Mouse (Mus musculus) G1E (cell line): ENCODE measurements around the gene Atg10. TPM values are rescaled to one million over a fixed set of nuclear protein-coding genes. Genes with fewer than 3 reads are reported as not detected.
"Not testable (repeated sequence)": the region's sequence is repeated elsewhere in the genome, so short reads cannot be mapped to it uniquely, and the experiment has no call there.

Experiments used
- ATAC-seq: 2 replicates; pipeline ENCODE4 v1.8.0; 2016; ENCODE audit warnings: mild to moderate bottlenecking; ENCODE audit not compliant: insufficient number of reproducible peaks, poor library complexity, low FRiP score, severe bottlenecking; ENCODE audit errors: extremely low read depth
- DNase-seq: peaks from one replicate; pipeline ENCODE4 v3.0.0; 2012; ENCODE audit warnings: low spot score
- H3K27me3 ChIP-seq: 2 replicates; pipeline ENCODE4 v1.6.1; 2012; ENCODE audit warnings: mild to moderate bottlenecking, low read length, inconsistent platforms; ENCODE audit not compliant: insufficient read depth
- H3K36me3 ChIP-seq: replicated peaks from 2 replicates; pipeline ENCODE3; 2012; ENCODE audit warnings: mild to moderate bottlenecking, inconsistent platforms
- H3K4me1 ChIP-seq: 2 replicates; pipeline ENCODE4 v1.6.1; 2012; ENCODE audit warnings: low read depth, low read length, inconsistent platforms, mixed read lengths; ENCODE audit not compliant: insufficient read depth
- H3K4me3 ChIP-seq: 2 replicates; pipeline ENCODE4 v1.5.1; 2012; ENCODE audit warnings: low read depth, mild to moderate bottlenecking, inconsistent platforms, low read length, moderate library complexity, mixed read lengths
- H3K9me3 ChIP-seq: replicated peaks from 2 replicates; pipeline ENCODE4 v1.6.1; 2012; ENCODE audit warnings: inconsistent platforms
- CTCF ChIP-seq: IDR thresholded peaks from 2 replicates; pipeline ENCODE4 v1.5.1; 2012; ENCODE audit warnings: low read depth, low read length, inconsistent platforms, mixed read lengths
- GATA1 ChIP-seq: IDR thresholded peaks from 2 replicates; pipeline ENCODE4 v1.6.1; 2012; ENCODE audit warnings: borderline replicate concordance, low read length, inconsistent platforms, mixed read lengths
- GATA2 ChIP-seq: IDR thresholded peaks from 2 replicates; pipeline ENCODE4 v1.6.1; 2012; ENCODE audit warnings: low read depth, low read length, inconsistent platforms, borderline replicate concordance
- POLR2AphosphoS5 ChIP-seq: IDR thresholded peaks from 2 replicates; pipeline ENCODE4 v1.6.1; 2012; ENCODE audit warnings: low read depth, low read length, inconsistent platforms; ENCODE audit not compliant: insufficient replicate concordance
- TAL1 ChIP-seq: conservative IDR thresholded peaks from 2 replicates; pipeline ENCODE4 v1.6.1; 2012; ENCODE audit warnings: low read depth, low read length, inconsistent platforms, mixed read lengths
- polyA plus RNA-seq: library from polyadenylated mRNA; stranded (reverse); fragments of >175 nt; gene quantifications from 2 replicates; pipeline ENCODE4 v1.2.3, GENCODE M21; 2012
- total RNA-seq, 2 experiments: library from RNA; stranded (forward) in 1 of 2; stranded (reverse) in 1 of 2; fragments of 200-1000 nt in 1 of 2; fragments of >200 nt in 1 of 2; fragmentation: Nextera tagmentation in 1 of 2; gene quantifications; 2 replicates each; pipeline ENCODE4 v1.2.3; 2014 to 2017

Atg10 gene
- total RNA-seq (2014; fragmentation: Nextera tagmentation) (19.5 and 23.3 TPM in 2 replicates), total RNA-seq (2017) (9.4 and 10.1 TPM in 2 replicates), polyA plus RNA-seq (0.10 and 0.28 TPM in 2 replicates)

DNA sequence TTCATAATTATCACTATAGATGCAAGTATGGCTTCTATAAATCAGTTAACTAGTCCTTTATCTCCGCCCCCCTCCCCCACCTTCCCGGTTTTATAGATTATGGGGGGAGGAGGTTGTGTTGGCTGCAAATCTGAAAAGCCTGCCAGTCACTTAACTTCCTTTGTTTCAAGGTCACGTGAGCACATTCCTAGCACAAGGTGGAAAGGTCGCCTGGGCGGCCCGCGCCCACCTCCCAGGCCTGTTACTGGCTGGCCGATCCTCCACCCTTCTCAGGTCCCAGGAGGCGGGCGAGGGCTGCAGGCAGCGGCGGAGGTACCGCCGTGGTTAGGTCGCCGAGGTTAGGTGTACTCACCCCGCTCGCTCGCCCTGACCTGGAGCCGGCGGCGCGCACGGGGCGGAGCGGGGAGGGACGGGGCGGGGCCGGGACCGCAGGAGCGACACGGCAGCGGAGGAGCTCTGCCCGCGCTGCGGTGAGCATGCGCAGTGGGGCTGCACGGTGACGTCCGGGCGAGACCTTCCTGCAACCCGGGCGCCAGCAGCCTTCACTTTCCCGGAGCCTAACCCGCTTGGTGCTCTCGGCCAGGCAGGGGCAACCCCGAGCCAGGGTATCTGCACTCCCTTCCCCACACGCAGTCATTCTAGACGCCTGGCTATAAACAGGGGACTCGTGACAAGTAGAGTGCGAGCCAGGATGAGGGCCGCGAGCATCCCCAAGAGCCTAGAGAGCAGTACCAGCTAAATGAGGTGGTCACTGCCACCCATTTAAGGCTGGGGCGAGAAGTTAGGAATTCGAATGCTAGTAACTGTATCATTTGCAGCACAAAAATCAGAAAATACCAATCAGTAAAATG lies at the start of gene Atg10:
Gene Atg10, minus strand, starts transcription at position 382 of the 851 bp plus-strand sequence.
- DNase-seq (peak; percentile 90), ATAC-seq (peak; percentile 76)
- no peaks in the 10 kb centered on the region for H3K27me3 ChIP-seq
- TF ChIP-seq TAL1 = no peak
- no peak for TF ChIP-seq CTCF
- TF ChIP-seq POLR2AphosphoS5 = no peak
- TF ChIP-seq GATA2 = no peak
- TF ChIP-seq GATA1 = no peak
- H3K9me3 ChIP-seq = no peaks in the 10 kb centered on the region
- peaks cover 4% of the 10 kb centered on the region for H3K36me3 ChIP-seq
- H3K4me1 ChIP-seq = peaks cover 32% of the 10 kb centered on the region
- H3K4me3 ChIP-seq = peak within 1 kb of the TSS; percentile 81

GRCm38 (mm10) chr13:91252406-91252805 lies 28.6 kb upstream of the Atg10 start:
- ATAC-seq (no peak), DNase-seq (no peak)
- TF ChIP-seq TAL1 = no peak
- TF ChIP-seq GATA2 = no peak
- TF ChIP-seq POLR2AphosphoS5 = no peak
- no peak for TF ChIP-seq CTCF
- TF ChIP-seq GATA1 = no peak
- peaks cover 27% of the 10 kb centered on the region for H3K4me1 ChIP-seq
- H3K9me3 ChIP-seq = no peaks in the 10 kb centered on the region
- H3K27me3 ChIP-seq = no peaks in the 10 kb centered on the region
- H3K36me3 ChIP-seq = no peaks in the 10 kb centered on the region
- H3K4me3 ChIP-seq = no peak overlapping the region

DNA sequence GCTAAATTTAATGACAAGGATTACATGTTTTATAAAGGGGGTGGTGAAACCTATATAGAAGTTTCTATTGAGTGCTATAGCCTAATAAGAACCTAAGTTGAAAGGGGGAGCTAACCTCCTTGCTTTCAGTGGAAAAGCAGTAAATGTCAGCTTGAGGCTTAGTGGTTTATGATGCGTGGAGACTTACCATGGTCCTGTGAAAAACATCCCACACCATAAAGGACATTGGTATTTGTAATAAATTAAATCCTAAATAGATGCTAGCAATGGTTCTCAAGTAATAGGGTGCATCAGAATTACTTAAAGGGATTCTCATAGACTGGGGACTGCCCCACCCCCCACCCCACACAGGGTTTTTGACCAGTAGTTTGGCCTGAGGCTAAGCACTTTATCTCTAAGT lies 27.9 kb upstream of the Atg10 start:
- Histone ChIP-seq H3K27me3 (no peaks in the 10 kb centered on the region), H3K9me3 (no peaks in the 10 kb centered on the region), H3K4me1 (peaks cover 27% of the 10 kb centered on the region), H3K4me3 (no peak overlapping the region), H3K36me3 (no peaks in the 10 kb centered on the region)
- ATAC-seq (no peak), DNase-seq (no peak)
- TF ChIP-seq TAL1 = no peak

DNA sequence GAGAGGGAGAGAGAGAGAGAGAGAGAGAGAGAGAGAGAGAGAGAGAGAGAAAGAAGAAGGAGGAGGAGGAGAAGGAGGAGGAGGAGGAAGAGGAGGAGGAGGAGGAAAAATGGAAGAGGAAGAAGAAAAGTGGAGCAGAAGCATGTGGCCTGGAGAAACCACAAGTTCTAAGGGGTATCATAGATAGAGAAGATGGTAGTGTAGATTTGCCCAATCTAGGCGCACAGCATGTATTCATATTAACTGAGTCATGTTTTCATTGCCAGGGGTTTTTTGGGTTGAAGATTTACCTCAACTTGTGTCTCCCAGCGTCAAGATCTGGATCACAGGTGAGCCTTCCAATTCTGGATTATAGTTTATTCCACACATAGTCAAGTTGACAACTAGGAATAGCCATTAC lies 26.3 kb upstream of the Atg10 start:
- H3K4me3 ChIP-seq, H3K36me3 ChIP-seq, H3K9me3 ChIP-seq, DNase-seq, H3K27me3 ChIP-seq: not testable (repeated sequence)
- H3K4me1 ChIP-seq = peaks cover 29% of the 10 kb centered on the region
- peak; percentile 15; the same call in 1 of the 2 replicates for ATAC-seq
- TF ChIP-seq TAL1 = 0 out of 2 replicates have a peak, but pooled peaks have one; percentile 21

DNA sequence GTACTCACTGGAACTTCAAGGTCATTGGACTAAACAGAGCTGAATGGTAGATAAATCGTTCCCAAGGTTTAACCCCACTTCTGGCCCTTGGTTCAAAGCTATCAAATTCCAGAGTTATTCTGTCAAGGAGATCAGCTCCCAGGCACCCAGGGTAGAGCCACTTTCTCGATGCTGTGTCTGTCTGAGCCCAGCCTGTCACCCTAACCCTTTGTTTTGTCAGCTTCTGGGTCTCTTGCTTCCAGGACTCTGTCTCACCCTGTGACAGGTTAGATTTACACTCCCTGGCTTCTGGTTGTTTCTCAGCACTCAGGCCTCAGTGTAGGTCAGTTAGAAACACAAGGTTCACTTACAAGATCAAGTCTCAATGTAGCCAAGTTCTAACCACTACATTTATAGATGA lies 22.7 kb upstream of the Atg10 start:
- H3K27me3 ChIP-seq = no peaks in the 10 kb centered on the region
- no peaks in the 10 kb centered on the region for H3K9me3 ChIP-seq
- DNase-seq (no peak), ATAC-seq (no peak)
- no peaks in the 10 kb centered on the region for H3K36me3 ChIP-seq
- H3K4me3 ChIP-seq = no peak overlapping the region
- peaks cover 22% of the 10 kb centered on the region for H3K4me1 ChIP-seq
- TF ChIP-seq GATA2 = no peak

DNA sequence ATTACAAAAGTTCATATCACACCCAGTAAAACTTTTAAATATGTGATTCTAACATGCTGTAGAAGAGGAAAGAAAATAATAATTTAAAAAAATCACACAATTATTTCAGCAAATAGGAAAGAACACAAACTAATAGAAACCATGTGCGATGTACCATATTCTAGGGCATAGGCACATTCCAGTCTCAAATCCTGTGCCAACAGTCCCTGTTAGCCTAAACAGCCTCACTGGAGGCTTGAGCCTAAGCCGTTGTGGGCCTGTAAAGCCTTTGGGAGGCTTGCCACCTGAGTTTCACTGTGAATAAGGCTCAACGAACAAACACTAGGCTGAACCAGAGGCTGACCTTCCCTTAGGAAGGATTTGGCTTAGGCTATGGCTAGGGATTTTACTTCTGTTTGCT lies 14.2 kb upstream of the Atg10 start:
- no peak overlapping the region for H3K4me3 ChIP-seq
- 0 out of 2 replicates have a peak, but pooled peaks cover 4% of the 10 kb centered on the region for H3K27me3 ChIP-seq
- ATAC-seq = no peak
- H3K9me3 ChIP-seq = peaks cover 3% of the 10 kb centered on the region; the same call in 1 of the 2 replicates
- H3K4me1 ChIP-seq = no peaks in the 10 kb centered on the region; the same call in 1 of the 2 replicates
- no peaks in the 10 kb centered on the region for H3K36me3 ChIP-seq
- TF ChIP-seq POLR2AphosphoS5 = no peak
- no peak for TF ChIP-seq GATA1
- TF ChIP-seq CTCF = no peak
- TF ChIP-seq GATA2 = no peak
- TF ChIP-seq TAL1 = no peak
- no peak for DNase-seq

- Histone ChIP-seq H3K4me1 (no peaks in the 10 kb centered on the region; the same call in 1 of the 2 replicates), H3K9me3 (peaks cover 3% of the 10 kb centered on the region; the same call in 1 of the 2 replicates), H3K4me3 (no peak overlapping the region), H3K27me3 (0 out of 2 replicates have a peak, but pooled peaks cover 4% of the 10 kb centered on the region), H3K36me3 (no peaks in the 10 kb centered on the region)
- ATAC-seq (no peak), DNase-seq (no peak)
- TF ChIP-seq POLR2AphosphoS5 (no peak), GATA2 (no peak), CTCF (no peak), TAL1 (no peak), GATA1 (no peak)
These were observed 13.1 kb upstream of the Atg10 start for GRCm38 (mm10) chr13:91236884-91237283.
